Mouse (Mus musculus): Measurements from ENCODE around the gene Tor1aip1.
A peak's percentile ranks its signal among the peaks of the same experiment; 100 is the strongest.

The Tor1aip1 gene

GRCm38 (mm10) chr1:156033921-156034320 is 2.4 kb downstream of the Tor1aip1 start:
- peak; percentile 60 for DNase-seq (ENCODE audit: low read depth, low spot score)

- DNase-seq (ENCODE audit: low read depth, low spot score), result peak; percentile 31
Measured at GRCm38 (mm10) chr1:156028340-156028975, 7.8 kb downstream of the Tor1aip1 start.

GRCm38 (mm10) chr1:156027849-156028248 is 8.4 kb downstream of the Tor1aip1 start:
- no peak for DNase-seq (ENCODE audit: low read depth, low spot score)

- DNase-seq (ENCODE audit: low read depth, low spot score), result no peak
Measured at GRCm38 (mm10) chr1:156024831-156025503, 11.3 kb downstream of the Tor1aip1 start.

- DNase-seq (ENCODE audit: low read depth, low spot score), result no peak
Measured at GRCm38 (mm10) chr1:156020402-156020801, 15.9 kb downstream of the Tor1aip1 start.

GRCm38 (mm10) chr1:156019800-156020199 is 16.5 kb downstream of the Tor1aip1 start:
- DNase-seq (ENCODE audit: low read depth, low spot score), result no peak

- no peak for DNase-seq (ENCODE audit: low read depth, low spot score)
Measured at GRCm38 (mm10) chr1:156009003-156009402, 27.3 kb downstream of the Tor1aip1 start.

- DNase-seq (ENCODE audit: low read depth, low spot score), result no peak
Measured at GRCm38 (mm10) chr1:156005906-156006305, 30.4 kb downstream of the Tor1aip1 start.

GRCm38 (mm10) chr1:156003201-156003935 is 32.9 kb downstream of the Tor1aip1 start:
- no peak for DNase-seq (ENCODE audit: low read depth, low spot score)

GRCm38 (mm10) chr1:156002366-156002765 is 33.9 kb downstream of the Tor1aip1 start:
- DNase-seq (ENCODE audit: low read depth, low spot score), result no peak

- DNase-seq (ENCODE audit: low read depth, low spot score), result no peak
Measured at GRCm38 (mm10) chr1:155995612-155996011, 40.7 kb downstream of the Tor1aip1 start.

- no peak for DNase-seq (ENCODE audit: low read depth, low spot score)
Measured at GRCm38 (mm10) chr1:155994524-155994923, 41.8 kb downstream of the Tor1aip1 start.

- peak; percentile 68 for DNase-seq (ENCODE audit: low read depth, low spot score)
Measured at GRCm38 (mm10) chr1:155990391-155990790, 45.9 kb downstream of the Tor1aip1 start.

- DNase-seq (ENCODE audit: low read depth, low spot score), result peak; percentile 26
Measured at GRCm38 (mm10) chr1:155989387-155989786, 46.9 kb downstream of the Tor1aip1 start.

GRCm38 (mm10) chr1:155987625-155988024 is 48.7 kb downstream of the Tor1aip1 start:
- DNase-seq (ENCODE audit: low read depth, low spot score), result peak; percentile 58

- no peak for DNase-seq (ENCODE audit: low read depth, low spot score)
Measured at GRCm38 (mm10) chr1:155974931-155975330, 61.3 kb downstream of the Tor1aip1 start.

GRCm38 (mm10) chr1:155973719-155974379 is 62.4 kb downstream of the Tor1aip1 start:
- no peak for DNase-seq (ENCODE audit: low read depth, low spot score)

- DNase-seq (ENCODE audit: low read depth, low spot score), result peak; percentile 98
Measured at GRCm38 (mm10) chr1:155973068-155973718, 63.1 kb downstream of the Tor1aip1 start, which contains the start of gene Cep350. TSS of gene Cep350 (minus strand) at chr1:155973255.

GRCm38 (mm10) chr1:155972146-155973067 is 63.9 kb downstream of the Tor1aip1 start:
- DNase-seq (ENCODE audit: low read depth, low spot score), result peak; percentile 79
